Mouse (Mus musculus) kidney, postnatal 0 days (tissue): ENCODE data around the gene Hoxa11. TPM values are rescaled to one million over a fixed set of nuclear protein-coding genes. Genes with fewer than 3 reads are reported as not detected.

ENCODE experiments used
- ATAC-seq: fragments of 200-750 bp; cut with Nextera tagmentation; replicated peaks from 2 replicates; pipeline ENCODE4 v1.8.0; 2017; ENCODE audit warnings: low read depth, moderate number of reproducible peaks, moderate TSS enrichment, moderate library complexity; ENCODE audit not compliant: low FRiP score
- DNase-seq: peaks from one replicate; pipeline ENCODE4 v3.0.0-alpha.2; 2016; ENCODE audit warnings: low spot score
- H3K27ac ChIP-seq: fragments of 300-500 bp; sonication (generic); 2 replicates; pipeline ENCODE4 v1.5.1; 2014; ENCODE audit warnings: mild to moderate bottlenecking
- H3K27me3 ChIP-seq: fragments of 300-500 bp; sonication (generic); 2 replicates; pipeline ENCODE4 v1.6.1; 2014; ENCODE audit warnings: low read length, mixed read lengths; ENCODE audit not compliant: insufficient read depth
- H3K36me3 ChIP-seq: fragments of 300-500 bp; sonication (generic); 2 replicates; pipeline ENCODE4 v1.6.1; 2014; ENCODE audit warnings: low read length, mixed read lengths; ENCODE audit not compliant: insufficient read depth
- H3K4me1 ChIP-seq: fragments of 300-500 bp; sonication (generic); replicated peaks from 2 replicates; pipeline ENCODE4 v1.6.1; 2014; ENCODE audit warnings: antibody characterized with exemption, low read length, mixed read lengths; ENCODE audit not compliant: insufficient read depth
- H3K4me2 ChIP-seq: fragments of 300-500 bp; sonication (generic); 2 replicates; pipeline ENCODE4 v1.6.1; 2014; ENCODE audit warnings: mild to moderate bottlenecking, low read length, moderate library complexity, mixed read lengths
- H3K4me3 ChIP-seq: fragments of 300-500 bp; sonication (generic); replicated peaks from 2 replicates; pipeline ENCODE4 v1.5.1; 2014; ENCODE audit warnings: low read depth, low read length
- H3K9ac ChIP-seq: fragments of 300-500 bp; sonication (generic); 2 replicates; pipeline ENCODE4 v1.6.1; 2014; ENCODE audit warnings: low read depth, low read length
- H3K9me3 ChIP-seq: fragments of 300-500 bp; sonication (generic); replicated peaks from 2 replicates; pipeline ENCODE4 v1.6.1; 2016; ENCODE audit warnings: low read length, inconsistent platforms, mixed read lengths
- CTCF ChIP-seq: IDR thresholded peaks from 2 replicates; pipeline ENCODE4 v1.5.1; 2016; ENCODE audit warnings: antibody characterized with exemption, low read depth, mild to moderate bottlenecking, moderate library complexity
- WGBS: fragments of 180-500 bp; shearing (Covaris S2); extraction: QIAGEN DNeasy Blood & Tissue Kit; methylation state at CpG from one replicate; pipeline ENCODE4 v1.1.7; 2014; 5-methylcytosine and 5-hydroxymethylcytosine counted together
- polyA plus RNA-seq: library from polyadenylated mRNA; unstranded; fragments of >200 nt; fragmentation: Nextera tagmentation; extraction: Ambion mirVana; gene quantifications from 2 replicates; pipeline ENCODE4 v1.2.1, GENCODE M21; 2015

The Hoxa11 gene
- polyA plus RNA-seq, 1 experiment from 2014 or later, result 27.7 TPM

DNA sequence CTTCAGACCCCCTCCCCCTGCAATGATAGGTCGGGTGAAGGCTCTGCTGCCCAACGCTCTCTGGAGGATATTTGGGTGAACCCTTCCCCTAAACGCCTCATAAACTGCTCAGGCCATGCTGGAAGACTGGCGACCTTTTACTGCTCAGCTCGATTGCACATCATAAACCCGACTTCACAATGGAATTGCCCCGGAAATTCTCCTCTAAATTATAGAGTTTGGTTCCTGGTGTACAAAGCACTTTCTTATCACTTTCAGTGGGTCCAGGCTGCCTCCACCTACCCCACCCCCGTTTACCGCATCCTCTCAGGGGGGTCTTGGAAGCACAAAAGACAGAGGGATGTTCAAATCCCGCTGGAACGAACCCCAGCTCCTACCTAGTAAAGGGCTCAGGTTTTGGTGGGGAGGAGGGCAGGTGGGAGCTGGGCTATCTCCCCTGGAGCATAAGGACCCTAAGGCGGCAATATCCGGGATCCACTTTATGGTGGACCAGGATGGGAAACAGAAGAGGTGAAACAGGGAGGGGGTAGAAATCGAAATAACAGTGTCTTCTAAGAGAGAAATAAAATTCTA lies 26.9 kb downstream of the Hoxa11 start:
- H3K27ac ChIP-seq, result peak overlapping the region; percentile 96
- peak overlapping the region; percentile 91; the same call in 1 of the 2 replicates for H3K9ac ChIP-seq
- peaks cover 47% of the 10 kb centered on the region for H3K4me1 ChIP-seq
- no peaks in the 10 kb centered on the region for H3K9me3 ChIP-seq
- 25% methylated on average over 14 of the region's 14 CpGs for WGBS
- DNase-seq (peak; percentile 83), ATAC-seq (no peak)
- H3K4me2 ChIP-seq, result peak overlapping the region; percentile 89
- peak overlapping the region; percentile 62; the same call in 1 of the 2 replicates for H3K4me3 ChIP-seq
- no peak for TF ChIP-seq CTCF
- no peaks in the 10 kb centered on the region for H3K27me3 ChIP-seq
- no peaks in the 10 kb centered on the region for H3K36me3 ChIP-seq

DNA sequence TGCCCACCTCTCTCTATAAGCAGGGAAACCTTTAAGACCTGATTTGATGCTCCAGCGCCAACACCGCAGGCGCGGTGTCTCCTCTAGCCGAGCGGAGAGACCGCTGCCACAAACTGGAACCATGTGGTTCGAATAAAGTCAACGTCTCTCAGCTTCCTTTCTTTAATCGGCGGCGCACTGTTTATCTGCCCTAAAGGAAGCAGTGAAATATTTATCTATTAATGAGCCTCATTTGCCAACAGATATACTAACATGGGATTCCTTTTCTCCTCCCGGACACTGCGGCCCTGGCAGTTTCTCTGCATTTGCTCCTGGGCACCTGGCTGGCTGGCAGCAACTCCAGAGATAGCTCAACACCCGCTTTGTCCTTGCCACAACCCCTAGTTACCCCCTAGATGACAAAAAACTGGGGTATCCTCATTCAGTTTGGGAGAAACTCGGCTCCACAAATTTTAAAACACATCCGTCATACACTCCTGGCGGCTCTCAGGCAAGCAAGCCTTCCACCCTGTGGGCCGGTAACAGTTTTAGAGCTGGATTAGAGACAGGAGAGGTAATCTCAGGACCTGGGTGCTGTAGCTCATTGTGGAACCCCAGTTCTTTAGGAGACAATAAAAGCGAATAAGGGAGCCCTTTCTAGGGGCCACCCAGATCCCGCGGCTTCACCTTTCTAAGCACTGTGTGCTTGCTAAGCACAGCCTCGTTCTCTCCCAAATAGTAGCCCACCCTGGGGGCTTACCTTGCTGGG lies 27.5 kb downstream of the Hoxa11 start:
- peaks cover 50% of the 10 kb centered on the region for H3K4me1 ChIP-seq
- 17% methylated on average over 23 of the region's 23 CpGs for WGBS
- H3K27me3 ChIP-seq, result no peaks in the 10 kb centered on the region
- TF ChIP-seq CTCF, result no peak
- H3K9ac ChIP-seq, result peak overlapping the region; percentile 91
- H3K36me3 ChIP-seq, result no peaks in the 10 kb centered on the region
- DNase-seq (peak; percentile 64), ATAC-seq (no peak)
- peak overlapping the region; percentile 96 for H3K27ac ChIP-seq
- H3K4me2 ChIP-seq, result peak overlapping the region; percentile 89
- peak overlapping the region; percentile 62 for H3K4me3 ChIP-seq
- H3K9me3 ChIP-seq, result no peaks in the 10 kb centered on the region

DNA sequence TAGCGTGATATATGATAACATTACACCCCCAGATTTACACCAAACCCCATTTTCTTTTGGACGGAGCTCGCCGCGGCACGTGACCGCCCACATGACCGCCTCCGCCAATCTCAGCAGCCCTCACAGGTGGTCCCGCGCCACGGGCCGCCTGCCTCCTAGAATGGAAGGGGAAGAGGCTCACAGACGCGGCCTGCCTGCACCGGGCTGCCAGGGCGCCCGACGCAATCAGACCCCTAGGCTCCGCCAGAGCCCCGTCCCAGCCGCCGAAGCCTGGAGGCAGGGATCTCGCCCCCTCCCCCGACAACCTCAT lies 28.2 kb downstream of the Hoxa11 start:
- peak; percentile 98 for DNase-seq
- Histone ChIP-seq H3K27me3 (no peaks in the 10 kb centered on the region), H3K4me2 (peak overlapping the region; percentile 89), H3K27ac (peak overlapping the region; percentile 96), H3K36me3 (no peaks in the 10 kb centered on the region), H3K4me1 (peaks cover 50% of the 10 kb centered on the region), H3K4me3 (peak overlapping the region; percentile 62), H3K9ac (peak overlapping the region; percentile 91), H3K9me3 (no peaks in the 10 kb centered on the region)
- WGBS, result 1% methylated on average over 25 of the region's 25 CpGs
- peak; percentile 81 for ATAC-seq
- TF ChIP-seq CTCF, result no peak

DNA sequence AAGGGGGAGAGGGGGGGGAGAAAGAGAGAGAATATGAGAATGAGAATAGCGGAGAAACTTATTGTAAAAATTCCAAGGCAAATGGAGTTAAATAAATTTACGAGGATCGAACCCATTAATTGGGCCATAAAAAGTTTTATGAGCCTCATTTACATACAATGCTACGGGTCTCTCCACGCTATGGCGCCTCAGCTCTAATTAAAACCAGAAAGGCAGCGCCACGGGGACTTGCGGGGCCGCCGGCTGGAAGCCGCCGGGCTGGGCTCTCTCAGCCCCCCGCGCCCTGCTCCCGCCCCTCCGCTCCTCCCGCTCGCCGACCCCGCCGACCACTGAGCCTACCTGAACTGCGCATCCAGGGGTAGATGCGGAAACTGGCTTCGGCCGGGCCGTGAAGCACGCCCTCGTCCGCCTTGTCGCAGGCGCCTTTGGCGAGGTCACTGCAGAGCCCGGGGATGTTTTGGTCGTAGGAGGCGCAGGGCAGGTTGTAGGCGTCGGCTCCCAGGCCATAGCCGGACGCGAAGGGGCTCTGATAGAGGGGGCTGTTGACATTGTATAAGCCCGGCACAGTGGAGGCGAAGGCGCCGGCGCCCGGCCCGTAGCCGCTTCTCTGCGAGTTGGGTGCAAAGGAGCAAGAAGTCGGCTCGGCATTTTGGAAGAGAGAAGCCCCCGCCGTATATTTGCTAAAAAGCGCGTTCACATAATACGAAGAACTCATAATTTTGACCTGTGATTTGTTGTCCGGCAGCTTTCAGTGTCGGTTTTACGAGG lies 28.7 kb downstream of the Hoxa11 start:
- H3K4me1 ChIP-seq, result peaks cover 50% of the 10 kb centered on the region
- H3K27ac ChIP-seq, result peak overlapping the region; percentile 96
- H3K4me2 ChIP-seq, result peak overlapping the region; percentile 89
- no peak for TF ChIP-seq CTCF
- peak overlapping the region; percentile 62 for H3K4me3 ChIP-seq
- H3K9ac ChIP-seq, result peak overlapping the region; percentile 91
- H3K36me3 ChIP-seq, result no peaks in the 10 kb centered on the region
- H3K9me3 ChIP-seq, result no peaks in the 10 kb centered on the region
- ATAC-seq (peak; percentile 31; the same call in 1 of the 2 replicates), DNase-seq (no peak)
- no peaks in the 10 kb centered on the region for H3K27me3 ChIP-seq
- under 1% methylated on average over 54 of the region's 60 CpGs for WGBS

DNA sequence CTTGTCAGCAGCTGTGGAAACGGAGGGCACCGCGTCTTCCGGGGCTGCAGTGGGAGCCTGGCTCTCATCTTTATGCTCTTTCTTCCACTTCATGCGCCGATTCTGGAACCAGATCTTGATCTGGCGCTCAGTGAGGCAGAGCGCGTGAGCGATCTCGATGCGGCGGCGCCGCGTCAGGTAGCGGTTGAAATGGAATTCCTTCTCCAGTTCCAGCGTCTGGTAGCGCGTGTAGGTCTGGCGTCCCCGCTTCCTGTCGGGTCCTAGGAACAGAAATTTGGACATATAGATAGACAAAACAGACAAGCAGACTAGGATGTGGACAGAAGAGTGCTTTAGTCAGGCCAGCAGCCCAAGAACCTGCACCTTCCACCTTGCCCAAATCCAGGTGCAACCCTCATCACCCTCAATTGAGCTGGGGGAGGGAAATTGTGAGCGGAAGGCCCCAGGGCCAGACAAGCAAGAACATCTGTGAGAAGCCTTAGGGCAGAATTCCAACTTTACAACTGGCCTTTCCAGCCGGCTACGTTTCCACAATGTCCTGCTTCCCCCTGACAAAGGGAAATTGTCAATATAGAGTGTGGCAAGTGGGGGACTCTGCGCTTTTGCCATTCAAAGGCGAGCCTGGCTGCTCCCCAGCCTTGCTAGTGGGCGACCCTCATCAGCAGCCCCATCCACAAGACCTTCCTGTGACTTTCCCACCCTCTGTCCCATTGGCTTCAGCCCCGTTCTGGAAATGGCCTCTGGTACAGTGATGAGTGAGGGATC lies 29.7 kb downstream of the Hoxa11 start:
- 2% methylated on average over 30 of the region's 30 CpGs for WGBS

More for the DNA sequence above, 29.7 kb downstream of the Hoxa11 start:
- Histone ChIP-seq H3K27me3 (no peaks in the 10 kb centered on the region), H3K27ac (peak overlapping the region; percentile 96), H3K36me3 (no peaks in the 10 kb centered on the region), H3K4me2 (peak overlapping the region; percentile 89), H3K4me1 (peaks cover 51% of the 10 kb centered on the region), H3K9me3 (no peaks in the 10 kb centered on the region), H3K9ac (peak overlapping the region; percentile 91), H3K4me3 (peak overlapping the region; percentile 62)
- DNase-seq (no peak), ATAC-seq (no peak)
- no peak for TF ChIP-seq CTCF
